Mouse (Mus musculus): ENCODE measurements at regions not wholly inside any gene's neighbourhood (a gene's known extent, or its start where the extent isn't known, plus 50 kb on each side); places are given as distances from the start of the nearest gene placed in this dataset.

GRCm38 (mm10) chr8:24381666-24382253 lies 343.9 kb downstream of the Adam3 start:
- TF ChIP-seq CTCF (IDR thresholded peaks at IDR 0.05; ENCODE audit: low read depth) (no peak), EP300 (IDR thresholded peaks at IDR 0.05; ENCODE audit: low read depth) (no peak)

Data from liver, postnatal 0 days (tissue).